Mouse (Mus musculus): ENCODE data around the gene Abtb2. TPM values are rescaled to one million over a fixed set of nuclear protein-coding genes. Genes with fewer than 3 reads are reported as not detected.
"Not testable (repeated sequence)": the region's sequence is repeated elsewhere in the genome, so short reads cannot be mapped to it uniquely, and the experiment has no call there.

The Abtb2 gene
- 11.2 and 12.8 TPM in 2 replicates for polyA plus RNA-seq (2015; fragmentation: Nextera tagmentation; extraction: Ambion mirVana)

DNA sequence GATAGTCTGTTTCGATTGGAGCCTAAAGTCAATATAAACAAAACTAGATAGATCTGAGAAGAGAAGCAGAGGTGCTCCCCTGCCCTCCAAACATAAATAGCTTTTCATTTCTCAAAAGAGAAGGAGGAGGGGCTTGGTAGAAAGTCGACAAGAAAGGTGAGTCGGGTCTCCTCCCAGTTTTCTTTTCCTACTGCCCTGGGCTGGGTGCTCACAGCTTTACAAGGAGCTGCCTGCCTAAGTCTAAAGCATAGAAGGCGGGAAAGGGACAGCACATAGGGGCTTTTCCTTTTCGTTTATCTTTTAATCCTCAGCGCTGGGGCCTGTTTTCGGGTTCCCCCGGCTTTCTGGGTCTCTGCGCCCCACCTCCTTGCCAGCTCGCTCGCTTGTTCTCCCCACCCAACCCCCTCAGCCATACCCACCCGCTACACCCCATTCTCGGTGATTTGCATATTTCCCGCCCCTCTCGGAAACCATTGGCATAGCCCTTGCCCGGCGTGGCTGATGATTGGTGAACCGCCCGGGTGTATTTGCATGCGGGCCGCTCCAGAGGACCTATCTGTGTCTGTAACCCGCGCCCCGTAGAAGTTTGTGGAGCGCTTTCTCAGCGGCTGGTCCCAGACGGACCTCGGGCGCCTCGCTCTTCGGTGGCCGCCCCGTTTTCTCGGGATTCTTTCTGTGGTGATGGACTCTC is at the start of gene Abtb2:
TSS of gene Abtb2 (plus strand) at position 579 of the 691 bp plus-strand sequence.
- H3K36me3 ChIP-seq, result no peaks in the 10 kb centered on the region
- peak within 1 kb of the TSS; percentile 81 for H3K27ac ChIP-seq
- WGBS, result under 1% methylated on average over 34 of the region's 34 CpGs
- peak within 1 kb of the TSS; percentile 80 for H3K9ac ChIP-seq (replicated peaks)
- peak; percentile 97 for ATAC-seq
- no peaks in the 10 kb centered on the region for H3K9me3 ChIP-seq
- H3K4me1 ChIP-seq (replicated peaks), result peaks cover 53% of the 10 kb centered on the region
- peak within 1 kb of the TSS; percentile 76 for H3K4me3 ChIP-seq (replicated peaks)
- H3K27me3 ChIP-seq, result peaks cover 7% of the 10 kb centered on the region
- H3K4me2 ChIP-seq (replicated peaks), result peak within 1 kb of the TSS; percentile 99

DNA sequence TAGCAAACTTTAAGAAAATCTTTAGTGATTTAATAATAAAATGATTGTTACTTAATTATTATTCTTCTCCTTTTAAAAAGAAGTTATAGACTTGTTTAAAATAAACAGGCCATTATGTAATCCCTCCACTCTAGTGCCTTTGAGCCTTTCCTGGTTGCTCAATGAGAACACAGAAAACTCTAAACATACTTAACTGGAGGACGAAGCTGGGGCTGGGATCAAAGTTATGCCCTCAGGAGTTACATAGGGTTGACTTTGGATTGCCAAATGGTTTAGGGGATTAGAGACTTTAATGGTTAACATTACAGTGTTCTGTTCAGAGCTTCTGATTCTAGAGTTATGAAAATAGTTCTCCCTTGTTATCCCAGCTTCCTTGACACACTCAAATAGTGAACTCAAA is 49.6 kb upstream of the Abtb2 start:
- Histone ChIP-seq H3K9ac (replicated peaks) (no peak overlapping the region), H3K4me1 (replicated peaks) (no peaks in the 10 kb centered on the region), H3K27ac (no peak overlapping the region), H3K4me2 (replicated peaks) (no peak overlapping the region), H3K9me3 (no peaks in the 10 kb centered on the region), H3K27me3 (no peaks in the 10 kb centered on the region), H3K4me3 (replicated peaks) (no peak overlapping the region), H3K36me3 (no peaks in the 10 kb centered on the region)
- no peak for ATAC-seq
- 72% methylated on average over 1 of the region's 1 CpGs for whole genome bisulfite sequencing

- H3K4me2 ChIP-seq (replicated peaks), result no peak overlapping the region
- H3K9ac ChIP-seq (replicated peaks), result no peak overlapping the region
- no peak overlapping the region for H3K27ac ChIP-seq
- WGBS, result 93% methylated on average over 1 of the region's 1 CpGs
- no peaks in the 10 kb centered on the region for H3K4me1 ChIP-seq (replicated peaks)
- no peaks in the 10 kb centered on the region for H3K9me3 ChIP-seq
- H3K36me3 ChIP-seq, result no peaks in the 10 kb centered on the region
- no peak for ATAC-seq
- no peaks in the 10 kb centered on the region for H3K27me3 ChIP-seq
- H3K4me3 ChIP-seq (replicated peaks), result no peak overlapping the region
These were observed 40.5 kb upstream of the Abtb2 start for GRCm38 (mm10) chr2:103525596-103525995.

- no peaks in the 10 kb centered on the region for H3K9me3 ChIP-seq
- 13% methylated on average over 2 of the region's 2 CpGs for WGBS
- no peaks in the 10 kb centered on the region for H3K36me3 ChIP-seq
- H3K4me1 ChIP-seq (replicated peaks), result no peaks in the 10 kb centered on the region
- H3K9ac ChIP-seq (replicated peaks), result no peak overlapping the region
- H3K27ac ChIP-seq, result no peak overlapping the region
- no peak overlapping the region for H3K4me3 ChIP-seq (replicated peaks)
- no peaks in the 10 kb centered on the region for H3K27me3 ChIP-seq
- no peak overlapping the region for H3K4me2 ChIP-seq (replicated peaks)
- no peak for ATAC-seq
These were observed 19.0 kb upstream of the Abtb2 start for GRCm38 (mm10) chr2:103547132-103547531.

- not testable (repeated sequence) for H3K4me2 ChIP-seq (replicated peaks); H3K9me3 ChIP-seq; H3K27ac ChIP-seq; H3K4me3 ChIP-seq (replicated peaks); H3K27me3 ChIP-seq; H3K9ac ChIP-seq (replicated peaks); H3K4me1 ChIP-seq (replicated peaks); ATAC-seq; H3K36me3 ChIP-seq
- 94% methylated on average over 2 of the region's 2 CpGs for WGBS
These were observed 15.8 kb upstream of the Abtb2 start for GRCm38 (mm10) chr2:103550301-103550700.

- no peak overlapping the region for H3K4me2 ChIP-seq (replicated peaks)
- WGBS, result 76% methylated on average over 2 of the region's 2 CpGs
These were observed 12.1 kb upstream of the Abtb2 start for GRCm38 (mm10) chr2:103554041-103554440.

DNA sequence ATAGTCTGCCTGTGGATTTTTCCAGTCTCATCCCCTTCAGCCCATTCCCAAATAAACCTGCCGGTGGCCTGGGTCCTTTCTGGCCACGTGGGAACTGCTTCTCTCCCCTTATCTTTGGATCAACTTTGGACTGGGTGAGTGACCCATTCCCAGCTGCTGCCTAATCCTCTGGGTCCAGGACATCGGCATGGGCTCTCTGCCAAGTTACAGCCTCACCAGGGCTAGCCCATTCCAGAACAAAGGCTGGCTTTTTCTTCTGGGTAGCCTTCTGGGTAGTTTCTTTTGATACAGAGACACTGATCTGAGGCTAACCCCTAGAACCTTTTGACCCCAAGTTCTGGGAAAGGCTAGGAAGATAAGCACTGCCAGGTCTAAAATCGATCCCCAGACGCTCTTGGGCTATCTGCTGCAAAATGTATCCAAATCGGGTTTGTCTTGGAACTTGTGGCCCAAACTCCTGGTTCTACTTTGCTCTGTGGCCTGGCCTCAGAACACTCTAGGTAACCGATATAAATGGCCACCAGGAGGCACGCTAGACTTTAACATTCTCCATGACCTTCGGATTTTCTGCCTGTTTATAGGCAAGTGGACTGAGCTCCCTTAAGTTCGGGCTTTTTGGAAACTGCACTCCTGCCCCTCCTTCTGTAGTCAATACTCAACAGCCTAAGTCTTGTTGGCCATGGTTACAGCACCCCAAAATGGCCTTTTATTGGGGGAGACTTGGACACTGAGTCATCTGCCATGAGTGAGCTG is 9.8 kb upstream of the Abtb2 start:
- Histone ChIP-seq H3K27me3 (no peaks in the 10 kb centered on the region), H3K4me3 (replicated peaks) (no peak overlapping the region), H3K36me3 (no peaks in the 10 kb centered on the region), H3K27ac (no peak overlapping the region), H3K4me1 (replicated peaks) (no peaks in the 10 kb centered on the region), H3K4me2 (replicated peaks) (no peak overlapping the region), H3K9ac (replicated peaks) (no peak overlapping the region), H3K9me3 (no peaks in the 10 kb centered on the region)
- ATAC-seq, result no peak
- 64% methylated on average over 10 of the region's 10 CpGs for WGBS

More at GRCm38 (mm10) chr2:103554041-103554440, 12.1 kb upstream of the Abtb2 start:
- Histone ChIP-seq H3K4me1 (replicated peaks) (no peaks in the 10 kb centered on the region), H3K9me3 (no peaks in the 10 kb centered on the region), H3K4me3 (replicated peaks) (no peak overlapping the region), H3K27me3 (no peaks in the 10 kb centered on the region), H3K9ac (replicated peaks) (no peak overlapping the region), H3K36me3 (no peaks in the 10 kb centered on the region), H3K27ac (no peak overlapping the region)
- ATAC-seq, result no peak

DNA sequence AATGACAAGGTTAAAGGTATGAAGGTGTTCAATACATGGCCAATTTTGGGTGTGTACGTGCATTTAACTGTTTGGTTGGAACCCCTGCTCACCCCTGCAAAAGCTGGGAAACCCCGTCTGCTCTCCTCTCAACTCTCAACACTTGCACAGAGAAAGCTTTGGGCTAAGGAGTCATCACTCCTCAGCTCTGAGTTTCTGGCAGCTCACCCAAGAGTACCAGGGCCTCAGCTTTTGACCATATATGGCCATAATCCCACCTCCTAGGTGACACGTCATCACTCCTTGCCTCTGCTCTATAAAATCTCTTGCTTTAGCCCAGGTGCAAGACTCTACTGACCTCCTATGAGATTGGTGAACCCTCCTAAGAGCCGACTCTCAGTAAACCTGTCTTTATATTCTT is 5.2 kb upstream of the Abtb2 start:
- 71% methylated on average over 4 of the region's 4 CpGs for WGBS
- Histone ChIP-seq H3K4me3 (replicated peaks) (no peak overlapping the region), H3K36me3 (no peaks in the 10 kb centered on the region), H3K9ac (replicated peaks) (no peak overlapping the region), H3K4me2 (replicated peaks) (no peak overlapping the region), H3K9me3 (no peaks in the 10 kb centered on the region), H3K27ac (no peak overlapping the region), H3K4me1 (replicated peaks) (peaks cover 11% of the 10 kb centered on the region), H3K27me3 (peaks cover 7% of the 10 kb centered on the region)
- no peak for ATAC-seq

GRCm38 (mm10) chr2:103564427-103565023 is 1.6 kb upstream of the Abtb2 start:
- WGBS, result 14% methylated on average over 8 of the region's 8 CpGs
- no peak for ATAC-seq

DNA sequence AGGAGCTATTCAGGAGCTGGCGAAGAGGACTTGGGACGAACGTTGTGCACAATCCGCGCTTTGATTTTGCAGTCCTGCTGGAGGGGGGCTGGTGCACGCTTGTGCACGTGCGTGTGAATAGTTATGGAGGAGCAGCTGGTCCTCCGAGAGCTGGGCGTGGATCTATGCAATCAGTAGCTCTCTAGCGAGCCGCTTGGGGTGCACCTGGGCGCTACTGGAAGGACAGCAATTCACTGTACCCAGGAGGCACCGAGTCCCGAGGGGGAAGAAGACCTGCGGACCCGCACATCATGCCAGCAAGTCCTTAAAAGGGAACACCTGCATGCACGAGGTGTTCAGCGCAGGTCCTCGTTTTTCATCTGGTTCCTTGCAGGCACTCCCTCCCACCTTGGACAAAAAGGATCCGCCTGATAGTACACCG is 929 bp upstream of the Abtb2 start:
- Histone ChIP-seq H3K36me3 (no peaks in the 10 kb centered on the region), H3K4me3 (replicated peaks) (peak overlapping the region; percentile 76), H3K27me3 (peaks cover 7% of the 10 kb centered on the region), H3K27ac (peak overlapping the region; percentile 53; the same call in 1 of the 2 replicates), H3K4me2 (replicated peaks) (peak overlapping the region; percentile 99), H3K9ac (replicated peaks) (peak overlapping the region; percentile 62), H3K9me3 (no peaks in the 10 kb centered on the region), H3K4me1 (replicated peaks) (peaks cover 46% of the 10 kb centered on the region)
- ATAC-seq, result peak; percentile 49
- under 1% methylated on average over 22 of the region's 22 CpGs for WGBS

More at GRCm38 (mm10) chr2:103564427-103565023, 1.6 kb upstream of the Abtb2 start:
- H3K36me3 ChIP-seq, result no peaks in the 10 kb centered on the region
- no peak overlapping the region for H3K27ac ChIP-seq
- H3K9me3 ChIP-seq, result no peaks in the 10 kb centered on the region
- H3K4me1 ChIP-seq (replicated peaks), result peaks cover 39% of the 10 kb centered on the region
- H3K27me3 ChIP-seq, result peaks cover 7% of the 10 kb centered on the region
- H3K4me2 ChIP-seq (replicated peaks), result peak overlapping the region; percentile 99
- H3K4me3 ChIP-seq (replicated peaks), result peak overlapping the region; percentile 76
- peak overlapping the region; percentile 62; the same call in 1 of the 2 replicates for H3K9ac ChIP-seq (replicated peaks)

GRCm38 (mm10) chr2:103566423-103566712 is 258 bp downstream of the Abtb2 start:
- under 1% methylated on average over 39 of the region's 40 CpGs for WGBS
- peak overlapping the region; percentile 81 for H3K27ac ChIP-seq
- H3K27me3 ChIP-seq, result peaks cover 7% of the 10 kb centered on the region

More at GRCm38 (mm10) chr2:103566423-103566712, 258 bp downstream of the Abtb2 start:
- Histone ChIP-seq H3K4me2 (replicated peaks) (peak overlapping the region; percentile 99), H3K4me3 (replicated peaks) (peak overlapping the region; percentile 76), H3K9ac (replicated peaks) (peak overlapping the region; percentile 80), H3K9me3 (no peaks in the 10 kb centered on the region), H3K36me3 (no peaks in the 10 kb centered on the region), H3K4me1 (replicated peaks) (peaks cover 55% of the 10 kb centered on the region)
- peak; percentile 67 for ATAC-seq
